Mouse (Mus musculus): Measurements from ENCODE around the gene Dnm3.

The Dnm3 gene

GRCm38 (mm10) chr1:161952599-161952998, 525.2 kb downstream of the Dnm3 start:
- DNase-seq (ENCODE audit: low spot score in 2 of 2): no peak

- DNase-seq (ENCODE audit: low spot score in 2 of 2): no peak
Measured at GRCm38 (mm10) chr1:161951009-161951779, 526.6 kb downstream of the Dnm3 start.

- no peak for DNase-seq (ENCODE audit: low spot score in 2 of 2)
Measured at GRCm38 (mm10) chr1:161942082-161942481, 535.8 kb downstream of the Dnm3 start.
